Mouse (Mus musculus) bone marrow macrophage, adult 2 months (primary cell): ENCODE measurements at regions not wholly inside any gene's neighbourhood (a gene's known extent, or its start where the extent isn't known, plus 50 kb on each side); places are given as distances from the start of the nearest gene placed in this dataset.

Experiments used
- CTCF ChIP-seq: IDR thresholded peaks from 2 replicates; pipeline ENCODE4 v1.5.1; 2012; ENCODE audit warnings: low read depth, mild to moderate bottlenecking, low read length, moderate library complexity
- POLR2A ChIP-seq: IDR thresholded peaks from 2 replicates; pipeline ENCODE4 v1.6.1; 2012; ENCODE audit warnings: mild to moderate bottlenecking, low read depth, low read length, borderline replicate concordance

GRCm38 (mm10) chr8:35321270-35321865, 444.2 kb upstream of the Gm19410 start:
- no peak for TF ChIP-seq POLR2A
- TF ChIP-seq CTCF = no peak
